Mouse (Mus musculus): ENCODE data around the gene Fancc.
A peak's percentile ranks its signal among the peaks of the same experiment; 100 is the strongest.
"Not testable (repeated sequence)": the region's sequence is repeated elsewhere in the genome, so short reads cannot be mapped to it uniquely, and the experiment has no call there.

The Fancc gene

GRCm38 (mm10) chr13:63418148-63418547 is 78.9 kb downstream of the Fancc start:
- DNase-seq (ENCODE audit: low spot score), result no peak

DNA sequence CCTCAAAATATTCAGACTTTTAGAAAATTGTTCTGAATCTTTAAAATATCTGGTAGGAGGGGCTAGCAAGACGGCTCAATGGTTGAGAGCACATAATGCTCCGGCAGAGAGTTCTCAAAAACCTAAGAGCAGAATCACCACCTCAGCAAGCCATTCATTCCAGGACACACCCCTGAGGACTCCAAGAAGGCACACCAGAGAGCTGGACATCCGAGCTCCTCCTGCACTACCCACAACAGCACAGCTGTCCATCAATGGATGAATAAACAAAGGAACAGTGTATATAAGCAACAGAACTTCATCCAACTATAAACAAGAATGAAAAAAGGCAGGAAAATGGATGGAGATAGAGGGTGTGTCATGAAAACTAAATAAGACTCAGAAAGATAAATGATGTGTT is 80.3 kb downstream of the Fancc start:
- DNase-seq (ENCODE audit: low spot score), result no peak

GRCm38 (mm10) chr13:63412662-63413061 is 84.4 kb downstream of the Fancc start:
- no peak for DNase-seq (ENCODE audit: low spot score)

- DNase-seq (ENCODE audit: low spot score), result no peak
Observed at GRCm38 (mm10) chr13:63411310-63412022, 85.6 kb downstream of the Fancc start.

GRCm38 (mm10) chr13:63410578-63411298 is 86.3 kb downstream of the Fancc start:
- DNase-seq (ENCODE audit: low spot score), result no peak

GRCm38 (mm10) chr13:63405151-63405550 is 91.9 kb downstream of the Fancc start:
- DNase-seq (ENCODE audit: low spot score), result no peak

DNA sequence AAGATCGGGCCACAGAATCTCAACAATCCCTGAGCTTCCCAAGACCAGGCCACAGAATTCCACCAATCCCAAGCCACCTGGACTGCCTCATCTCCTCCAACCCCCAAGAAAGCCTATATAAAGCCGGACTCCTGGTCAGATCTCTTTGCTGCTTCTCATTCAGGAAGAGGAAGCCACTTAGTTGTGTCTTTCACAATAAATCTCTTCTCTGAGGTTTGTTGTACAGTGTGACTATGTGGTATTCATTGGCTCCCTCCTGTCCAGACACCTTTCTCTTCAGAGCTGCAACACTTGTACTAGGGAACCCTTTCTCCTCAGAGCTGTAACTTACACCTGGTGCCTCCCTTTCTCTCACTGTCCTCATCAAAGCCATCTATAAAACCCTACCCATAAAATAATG is 92.4 kb downstream of the Fancc start:
- no peak for DNase-seq (ENCODE audit: low spot score)

- DNase-seq (ENCODE audit: low spot score), result no peak
Observed at GRCm38 (mm10) chr13:63402823-63403222, 94.3 kb downstream of the Fancc start.

GRCm38 (mm10) chr13:63400069-63400468 is 97.0 kb downstream of the Fancc start:
- DNase-seq (ENCODE audit: low spot score), result no peak

- no peak for DNase-seq (ENCODE audit: low spot score)
Observed at GRCm38 (mm10) chr13:63397420-63397819, 99.7 kb downstream of the Fancc start.

DNA sequence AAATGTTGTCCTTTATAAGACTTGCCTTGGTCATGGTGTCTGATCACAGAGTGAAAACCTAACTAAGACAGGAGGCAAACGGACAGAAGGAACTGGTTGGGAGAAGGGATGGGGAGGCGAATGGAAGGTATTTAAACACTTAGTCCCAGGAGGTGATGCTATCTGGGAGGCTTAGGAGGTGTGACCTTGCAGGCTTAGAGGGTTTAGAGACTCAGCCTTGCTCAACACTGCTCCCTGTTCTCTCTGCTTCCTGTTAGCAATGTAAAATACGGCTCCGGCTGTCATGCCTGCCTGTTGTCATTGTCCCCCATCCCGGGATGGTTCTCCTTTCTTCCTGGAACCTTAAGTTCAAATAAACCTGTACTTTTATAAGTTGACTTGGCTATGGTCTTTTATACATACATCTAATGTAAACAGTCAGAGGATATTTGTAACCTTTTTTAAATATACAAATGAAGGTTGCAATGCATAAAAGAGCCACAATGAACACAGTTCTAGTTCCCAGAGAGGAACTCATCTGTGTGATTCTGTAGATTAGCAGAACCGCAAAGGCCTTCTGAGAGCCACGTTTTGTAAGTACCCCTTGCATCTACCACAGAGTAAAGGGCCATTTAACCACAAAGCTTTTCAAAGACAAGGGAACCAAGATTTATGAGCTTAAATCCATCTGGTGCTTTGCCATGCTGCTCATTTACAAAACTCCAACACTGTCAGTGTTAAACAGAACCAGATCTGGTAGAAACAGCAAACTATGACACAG is 102.6 kb downstream of the Fancc start:
- no peak for DNase-seq (ENCODE audit: low spot score)

DNA sequence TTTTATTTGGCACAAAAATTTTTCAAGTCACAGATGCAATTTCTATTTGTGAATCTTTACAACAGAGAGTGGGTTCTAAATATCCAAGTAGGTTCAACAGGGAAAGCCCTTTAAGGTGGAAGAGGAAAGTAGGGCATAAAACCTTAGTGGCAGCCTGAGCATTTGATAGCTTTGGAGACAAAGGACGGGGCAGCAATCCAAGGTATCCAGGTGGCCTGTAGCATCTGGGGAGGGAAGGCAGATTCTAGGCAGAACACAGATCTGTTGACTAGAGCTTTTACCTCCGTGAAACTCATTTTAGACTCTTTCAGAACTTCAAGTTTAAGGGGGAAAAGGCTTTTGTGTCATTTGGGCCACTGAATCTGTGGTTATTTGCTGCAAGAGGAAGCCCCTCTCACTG is 111.8 kb downstream of the Fancc start:
- DNase-seq (ENCODE audit: low spot score), result no peak

DNA sequence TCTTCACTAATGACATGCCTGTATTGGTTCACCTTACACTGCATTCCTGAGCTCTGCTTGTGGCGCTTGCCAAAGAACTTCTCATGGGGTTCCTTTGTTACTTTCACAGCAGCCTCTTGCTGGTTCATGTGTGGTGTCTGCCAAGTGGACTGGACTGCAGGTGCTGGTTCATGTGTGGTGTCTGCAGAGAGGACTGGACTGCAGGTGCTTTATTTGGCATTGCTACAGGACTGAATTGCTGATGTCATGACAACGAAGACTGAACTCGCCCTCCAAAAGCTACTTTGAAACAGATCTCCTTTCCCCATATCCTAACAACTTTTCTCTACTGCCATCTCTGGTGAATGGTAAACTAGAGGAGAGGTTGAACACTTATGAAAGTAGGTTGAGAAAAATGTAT is 112.3 kb downstream of the Fancc start:
- DNase-seq (ENCODE audit: low spot score), result no peak

- no peak for DNase-seq (ENCODE audit: low spot score)
Observed at GRCm38 (mm10) chr13:63382206-63382605, 114.9 kb downstream of the Fancc start.

GRCm38 (mm10) chr13:63373460-63374166 is 123.5 kb downstream of the Fancc start:
- no peak for DNase-seq (ENCODE audit: low spot score)

DNA sequence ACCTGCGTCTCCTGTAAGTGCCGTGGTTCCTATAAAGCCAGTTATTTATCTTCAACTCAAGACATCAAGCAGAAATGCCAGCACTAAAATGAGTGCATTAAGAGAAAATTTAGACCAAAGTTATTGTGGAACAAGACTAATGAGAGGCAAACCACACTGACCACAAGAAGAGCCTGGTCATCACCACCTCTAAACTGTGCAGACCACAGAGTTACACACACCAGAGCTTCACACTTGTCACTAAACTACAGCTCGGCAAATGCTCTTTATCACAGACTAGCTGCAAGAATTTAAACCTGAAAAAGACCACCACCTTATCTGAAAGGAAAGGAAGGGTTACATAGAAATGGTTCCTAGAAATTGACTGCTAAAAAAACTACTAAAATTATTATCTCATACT is 135.3 kb downstream of the Fancc start:
- DNase-seq (ENCODE audit: low spot score), result no peak

GRCm38 (mm10) chr13:63360111-63360885 is 136.8 kb downstream of the Fancc start:
- no peak for DNase-seq (ENCODE audit: low spot score)

- no peak for DNase-seq (ENCODE audit: low spot score)
Observed at GRCm38 (mm10) chr13:63359393-63359792, 137.7 kb downstream of the Fancc start.

- peak; percentile 67 for DNase-seq (ENCODE audit: low spot score)
Observed at GRCm38 (mm10) chr13:63356558-63356957, 140.5 kb downstream of the Fancc start.

GRCm38 (mm10) chr13:63356101-63356500 is 141.0 kb downstream of the Fancc start:
- DNase-seq (ENCODE audit: low spot score), result no peak

DNA sequence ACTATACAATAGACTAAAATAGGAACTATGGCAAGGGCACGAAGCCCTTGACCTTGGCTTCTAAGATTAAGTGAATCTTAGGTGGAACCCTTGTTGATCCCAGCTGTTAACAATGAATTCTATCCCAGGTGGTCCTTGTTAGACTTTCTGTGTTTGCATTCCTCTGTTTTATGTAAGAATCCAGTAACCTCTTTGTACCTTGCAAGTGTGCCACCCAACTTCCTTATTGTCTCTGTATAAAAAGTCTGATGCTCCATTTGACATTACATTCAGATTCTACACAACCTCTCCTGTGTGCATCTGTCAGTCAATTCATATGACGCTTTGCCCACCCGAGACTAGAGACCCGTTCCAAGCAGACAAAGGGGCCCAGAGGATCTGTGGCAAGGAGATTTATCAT is 143.8 kb downstream of the Fancc start:
- DNase-seq (ENCODE audit: low spot score), result not testable (repeated sequence)

GRCm38 (mm10) chr13:63350076-63350475 is 147.0 kb downstream of the Fancc start:
- DNase-seq (ENCODE audit: low spot score), result no peak
